Mouse (Mus musculus) lung, postnatal 0 days (tissue): ENCODE data around the gene Pou2f1.

ENCODE experiments used
- CTCF ChIP-seq: IDR thresholded peaks from 2 replicates; pipeline ENCODE4 v1.5.1; 2016; ENCODE audit warnings: antibody characterized with exemption, mild to moderate bottlenecking
- EP300 ChIP-seq: IDR thresholded peaks from 2 replicates; pipeline ENCODE4 v1.6.1; 2016; ENCODE audit warnings: antibody characterized with exemption, mild to moderate bottlenecking, control low read depth

DNA sequence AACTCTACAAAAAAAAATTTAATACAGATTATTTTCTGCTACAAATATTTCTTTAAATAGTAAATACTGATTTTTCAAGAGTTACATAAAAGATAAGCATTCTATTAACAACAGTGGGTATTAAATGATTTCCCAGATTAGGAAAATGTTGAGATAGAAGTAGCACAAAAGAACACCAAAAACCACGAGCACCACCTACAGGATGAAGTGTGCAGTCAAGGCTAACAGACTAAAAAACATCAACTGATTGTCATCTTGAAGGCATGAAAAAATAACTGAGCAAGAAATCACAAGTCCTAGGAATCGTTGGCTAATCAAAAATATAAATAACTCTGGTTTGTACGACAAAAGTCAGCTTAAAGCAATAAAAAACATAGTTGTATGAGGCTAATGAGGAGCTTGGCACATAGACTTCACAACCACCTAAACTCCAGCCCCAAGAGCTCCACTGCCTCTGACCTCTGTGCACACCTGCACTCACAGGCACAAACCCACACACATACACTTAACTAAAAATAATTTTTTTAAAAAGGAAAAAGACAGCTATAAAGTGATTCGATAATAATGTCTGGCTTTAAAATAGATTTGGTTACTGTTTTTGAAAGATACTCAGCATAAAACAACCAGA, 35.3 kb downstream of the Pou2f1 start:
- peak; percentile 82 for TF ChIP-seq CTCF
- no peak for TF ChIP-seq EP300
